Mouse (Mus musculus) urinary bladder, adult 18-20 months (tissue): ENCODE results near the gene Fbxo36.
A peak's percentile ranks its signal among the peaks of the same experiment; 100 is the strongest.

ENCODE experiments used
- DNase-seq, 2 experiments: peaks; one replicate each; pipeline ENCODE4 v3.0.0; 2022; ENCODE audit warnings: low spot score in 2 of 2, mixed read lengths in 2 of 2

The Fbxo36 gene

GRCm38 (mm10) chr1:84859597-84859996 is 20.0 kb downstream of the Fbxo36 start:
- no peak for DNase-seq

GRCm38 (mm10) chr1:84860360-84861254 is 21.0 kb downstream of the Fbxo36 start:
- DNase-seq, result no peak

DNA sequence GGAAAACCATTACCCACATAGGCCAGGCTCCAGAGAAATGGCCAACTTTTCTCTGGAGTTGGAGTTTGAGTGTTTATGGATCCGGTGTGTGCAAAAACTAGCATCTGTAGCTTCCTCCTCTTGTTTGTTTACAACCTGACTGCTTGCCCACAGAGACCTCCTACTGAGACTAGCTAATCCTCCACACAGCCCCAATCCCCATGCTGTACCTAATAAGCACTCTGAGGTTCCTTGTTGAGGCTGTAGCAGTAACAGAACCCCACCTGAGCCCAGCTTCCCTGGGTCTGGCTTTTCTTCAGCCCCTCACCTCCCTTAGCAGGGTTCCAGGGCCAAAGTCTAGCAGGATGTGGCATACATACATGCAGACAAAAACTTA is 21.6 kb downstream of the Fbxo36 start:
- no peak for DNase-seq

- no peak for DNase-seq
Observed at GRCm38 (mm10) chr1:84864645-84865044, 25.0 kb downstream of the Fbxo36 start.

GRCm38 (mm10) chr1:84866231-84866630 is 26.6 kb downstream of the Fbxo36 start:
- no peak for DNase-seq

DNA sequence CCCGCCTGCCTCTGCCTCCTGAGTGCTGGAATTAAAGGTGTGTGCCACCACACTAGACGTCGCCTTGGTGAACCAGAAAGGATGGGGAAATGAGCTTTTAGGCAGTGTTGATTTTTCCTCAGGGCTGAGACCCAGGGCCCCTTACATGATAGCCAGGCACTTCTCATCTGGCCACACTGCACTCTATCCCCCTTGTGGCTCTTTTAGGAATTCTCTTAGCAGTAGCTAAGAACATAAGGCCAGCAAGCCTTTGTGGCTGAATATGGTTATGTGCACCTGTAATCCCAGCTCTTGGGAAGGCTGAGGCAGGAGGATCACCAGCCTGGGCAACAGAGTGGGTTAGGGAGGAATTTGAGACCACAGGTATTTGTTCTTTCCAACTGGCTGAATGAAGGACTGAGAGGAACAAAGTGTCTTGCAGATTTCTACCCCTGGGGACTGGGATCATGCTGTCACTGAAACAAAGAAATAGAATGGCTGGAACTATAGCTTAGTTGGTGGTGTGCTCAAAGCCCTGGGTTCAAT is 27.1 kb downstream of the Fbxo36 start:
- no peak for DNase-seq

DNA sequence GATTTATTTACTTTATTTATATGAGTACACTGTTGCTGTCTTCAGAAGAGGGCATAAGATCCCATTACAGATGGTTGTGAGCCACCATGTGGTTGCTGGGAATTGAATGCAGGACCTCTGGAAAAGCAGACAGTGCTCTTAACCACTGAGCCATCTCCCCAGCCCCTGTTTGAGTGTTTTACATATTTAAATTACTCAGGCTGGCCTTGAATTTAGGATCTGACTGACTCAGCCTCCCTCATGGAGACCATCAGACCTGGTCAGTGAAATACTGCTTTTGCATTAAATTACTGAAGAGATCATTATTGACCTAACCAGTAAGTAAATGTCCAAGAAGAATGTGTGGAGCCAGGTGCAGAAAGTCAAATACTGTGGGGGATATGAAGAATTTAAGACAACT is 28.7 kb downstream of the Fbxo36 start:
- no peak for DNase-seq

GRCm38 (mm10) chr1:84868841-84869240 is 29.2 kb downstream of the Fbxo36 start:
- no peak for DNase-seq

DNA sequence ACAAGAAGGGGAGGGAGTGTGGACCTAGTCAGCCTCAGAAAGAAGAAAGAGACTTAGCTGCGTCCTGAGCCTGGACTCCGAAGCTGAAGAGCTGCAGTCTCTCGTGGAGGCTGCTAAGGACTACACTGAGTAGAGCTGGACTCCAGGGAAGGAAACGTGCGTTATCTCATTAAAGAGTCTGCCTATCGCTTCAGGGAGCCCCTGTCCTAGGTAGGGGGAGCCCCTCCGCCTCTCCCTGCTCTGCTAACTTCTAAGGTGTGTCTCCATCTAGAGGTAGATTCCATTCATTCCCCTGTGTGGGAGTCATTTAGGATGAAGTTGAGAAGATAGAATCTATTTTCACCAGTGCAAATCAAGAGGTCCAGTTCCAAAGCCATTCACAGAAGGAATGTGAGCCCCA is 29.9 kb downstream of the Fbxo36 start:
- no peak for DNase-seq

- no peak for DNase-seq
Observed at GRCm38 (mm10) chr1:84871131-84871530, 31.5 kb downstream of the Fbxo36 start.

DNA sequence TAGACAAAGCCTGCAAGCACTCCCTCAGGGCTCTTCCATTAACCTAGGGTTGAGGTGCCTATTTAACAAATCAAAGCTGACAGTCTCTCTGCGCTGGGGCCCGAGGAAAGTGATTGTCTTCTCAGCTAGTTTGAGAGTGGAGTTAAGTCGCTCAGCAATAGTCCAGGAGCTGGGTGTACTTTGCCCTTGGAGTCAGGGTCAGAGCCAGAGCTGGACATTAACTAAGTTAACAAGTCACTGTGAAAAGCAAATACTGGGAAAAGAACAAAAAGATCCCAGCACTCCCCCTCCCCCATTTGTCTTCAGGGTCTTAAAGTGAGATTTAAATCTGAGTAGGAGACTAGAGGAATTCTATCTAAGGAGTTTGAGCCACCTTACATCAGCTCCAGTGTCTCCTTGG is 32.5 kb downstream of the Fbxo36 start:
- DNase-seq, result no peak

DNA sequence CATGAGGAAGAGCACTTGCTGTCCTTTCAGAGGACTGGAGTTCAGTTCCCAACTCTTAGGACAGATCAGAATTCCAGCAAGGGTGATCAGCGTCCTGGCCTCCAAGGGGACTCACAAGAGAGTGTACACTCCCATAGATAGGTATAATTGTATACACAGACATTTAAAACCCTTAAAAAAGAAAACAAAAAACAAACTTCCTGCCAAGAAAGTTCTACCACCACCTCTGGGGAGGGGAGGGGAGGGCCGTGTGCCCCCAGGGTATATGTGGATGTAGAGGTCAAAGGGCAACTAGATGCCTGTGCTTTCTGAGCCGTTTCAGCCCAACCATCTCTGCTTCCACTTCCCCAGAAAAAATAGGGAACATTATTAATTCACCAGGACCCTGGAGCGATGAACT is 33.3 kb downstream of the Fbxo36 start:
- no peak for DNase-seq

DNA sequence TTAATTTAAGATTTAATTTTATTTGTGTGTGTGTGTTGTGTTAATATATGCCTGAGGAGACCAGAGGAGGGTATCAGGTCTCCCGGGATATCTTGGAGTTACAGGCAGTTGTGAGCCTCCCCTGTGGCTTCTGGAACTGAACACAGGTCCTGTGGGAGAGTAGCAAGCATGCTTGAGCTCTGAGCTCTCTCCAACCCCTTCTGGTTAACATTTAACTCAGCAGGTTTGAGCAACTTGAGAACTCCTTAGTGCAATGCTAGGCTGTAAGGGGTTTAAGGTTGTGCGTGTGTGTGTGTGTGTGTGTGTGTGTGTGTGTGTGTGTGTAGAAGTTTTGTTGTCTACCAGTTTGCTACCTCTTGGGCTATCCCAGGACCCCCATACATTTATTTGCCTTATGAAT is 37.9 kb downstream of the Fbxo36 start:
- DNase-seq, result no peak

- DNase-seq, result no peak
Observed at GRCm38 (mm10) chr1:84879571-84880120, 40.0 kb downstream of the Fbxo36 start.

DNA sequence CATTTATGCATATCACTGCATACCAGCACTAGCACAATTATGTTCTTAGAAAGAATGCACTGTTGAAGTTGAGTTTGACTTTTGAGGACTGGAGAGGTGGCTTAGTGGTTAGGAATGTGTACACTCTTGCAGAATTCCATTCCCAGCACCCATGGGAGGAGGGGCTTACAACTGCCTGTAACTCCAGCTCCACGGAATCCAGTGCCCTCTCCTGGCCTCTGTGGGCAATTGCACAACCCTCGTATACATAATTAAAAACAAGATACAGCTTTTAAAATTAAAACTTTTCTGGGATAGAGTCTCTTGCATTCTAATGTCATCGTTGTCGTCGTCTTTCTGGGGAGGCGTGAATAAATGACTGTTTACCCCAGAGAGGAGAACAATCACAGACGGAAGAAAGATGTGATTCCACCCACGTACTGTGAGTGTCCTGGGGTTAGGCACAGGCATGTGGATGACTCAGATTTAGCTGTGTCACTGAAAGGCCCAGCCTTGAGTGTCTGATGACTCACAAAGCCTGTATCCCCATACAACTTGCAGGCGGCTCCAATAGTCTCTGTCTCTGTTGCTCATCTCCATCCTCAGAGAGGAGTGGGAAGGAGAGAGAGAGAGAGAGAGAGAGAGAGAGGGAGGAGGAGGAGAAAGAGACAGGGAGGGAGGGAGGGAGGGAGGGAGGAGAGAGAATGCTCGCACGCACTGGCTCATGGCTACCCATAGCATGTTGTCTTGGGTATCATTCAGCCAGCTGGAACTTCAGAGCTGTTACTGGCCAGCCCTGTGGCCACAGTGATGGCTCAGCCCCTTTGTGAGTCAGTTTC is 41.8 kb downstream of the Fbxo36 start:
- peak; percentile 12 to 27 for DNase-seq

DNA sequence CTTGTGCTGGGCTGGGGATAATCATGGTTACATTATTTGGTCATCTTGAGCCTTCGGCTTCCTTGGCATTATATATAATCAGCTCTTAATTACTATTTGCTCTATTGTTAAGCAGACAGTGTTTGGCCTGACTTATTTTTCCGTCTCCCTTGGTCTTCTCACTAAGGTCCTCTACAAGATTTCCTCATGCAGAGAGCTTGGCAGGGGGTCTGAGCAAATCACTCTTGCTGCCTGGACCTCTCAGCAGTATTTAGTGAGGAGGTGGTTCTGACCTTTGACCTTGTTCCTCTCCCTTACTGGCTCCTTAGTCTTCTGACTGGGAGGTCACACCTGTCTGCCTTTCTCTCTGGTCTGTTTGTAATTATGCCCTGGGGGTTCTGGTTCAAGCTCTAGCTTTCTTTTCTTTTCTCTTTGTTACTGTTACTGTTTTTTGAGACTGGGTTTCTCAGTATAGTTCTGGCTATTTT is 42.5 kb downstream of the Fbxo36 start:
- DNase-seq, result no peak

GRCm38 (mm10) chr1:84882937-84883336 is 43.3 kb downstream of the Fbxo36 start:
- no peak for DNase-seq

GRCm38 (mm10) chr1:84883889-84884288 is 44.2 kb downstream of the Fbxo36 start:
- DNase-seq, result no peak

DNA sequence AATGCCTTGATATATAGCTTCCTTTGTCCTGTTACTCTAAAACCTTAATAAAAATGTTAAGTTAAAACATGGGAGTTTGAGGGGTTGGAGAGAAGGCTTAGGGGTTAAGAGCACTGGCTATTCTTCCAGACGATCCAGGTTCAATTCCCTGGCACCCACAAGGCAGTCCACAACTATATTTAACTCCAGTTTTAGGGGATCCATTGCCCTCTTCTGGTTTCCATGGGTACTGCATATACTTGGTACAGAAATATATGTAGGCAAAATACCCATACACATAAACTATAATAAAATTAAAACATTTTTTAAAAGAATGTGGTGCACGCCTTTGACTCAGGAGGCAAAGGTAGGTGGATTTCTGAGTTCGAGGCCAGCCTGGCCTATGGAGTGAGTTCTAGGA is 45.5 kb downstream of the Fbxo36 start:
- DNase-seq, result no peak

DNA sequence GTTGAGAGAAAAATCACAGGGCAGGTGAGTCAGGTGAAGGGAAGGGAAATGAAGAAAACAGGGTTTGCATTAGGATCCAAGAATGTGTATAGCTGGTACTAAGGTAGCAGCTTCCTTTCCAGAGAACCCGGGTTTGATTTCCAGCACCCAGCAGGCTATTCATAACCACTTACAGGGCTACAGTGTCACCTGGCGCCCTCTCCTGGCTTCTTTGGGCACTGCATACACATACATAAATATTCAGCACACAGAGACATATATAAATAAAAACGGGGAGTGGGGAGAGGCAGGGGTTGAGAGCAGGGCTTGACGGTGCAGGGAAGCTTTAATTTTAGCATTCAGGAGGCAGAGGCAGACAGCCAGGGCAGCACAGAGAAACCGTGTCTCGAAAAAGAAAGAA is 46.3 kb downstream of the Fbxo36 start:
- DNase-seq, result no peak

GRCm38 (mm10) chr1:84889330-84890004 is 49.8 kb downstream of the Fbxo36 start:
- DNase-seq, result no peak

DNA sequence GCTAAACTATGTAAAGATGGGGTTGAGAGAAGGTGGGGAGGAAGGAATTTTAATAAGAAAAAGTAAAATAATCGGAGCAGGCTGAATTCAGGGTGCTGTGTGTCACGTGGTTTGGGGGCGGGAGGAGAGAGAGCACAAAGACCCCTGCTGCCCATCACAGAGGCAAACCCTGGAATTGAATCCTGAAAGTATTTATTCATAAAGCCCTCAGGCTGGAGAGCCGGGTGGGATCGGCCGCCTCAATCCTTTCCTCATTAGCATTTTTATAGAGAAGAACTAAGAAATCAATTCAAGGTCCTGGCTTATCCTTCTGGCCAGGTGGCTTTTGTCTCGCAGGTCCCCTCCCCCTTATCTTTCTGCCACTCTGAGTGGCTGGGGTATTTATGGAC is 50.4 kb downstream of the Fbxo36 start:
- no peak for DNase-seq
